Mouse (Mus musculus): ENCODE results near the gene Gm37240. TPM values are rescaled to one million over a fixed set of nuclear protein-coding genes. Genes with fewer than 3 reads are reported as not detected.

Gm37240 gene
- polyA plus RNA-seq, 1 experiment from 2014 or later, result 3.2 TPM

- Histone ChIP-seq H3K27me3 (ENCODE audit: control insufficient read depth, insufficient read depth, low read length) (no peaks in the 10 kb centered on the region), H3K4me2 (ENCODE audit: low read depth, low read length) (no peak overlapping the region), H3K9me3 (replicated peaks; ENCODE audit: control insufficient read depth, low read length) (no peaks in the 10 kb centered on the region), H3K9ac (replicated peaks; ENCODE audit: low read length) (no peak overlapping the region), H3K36me3 (replicated peaks; ENCODE audit: control insufficient read depth, insufficient read depth, low read depth, low read length) (no peaks in the 10 kb centered on the region), H3K4me1 (ENCODE audit: control insufficient read depth, insufficient read depth, low read length) (peaks cover 2% of the 10 kb centered on the region; the same call in 1 of the 2 replicates), H3K27ac (replicated peaks; ENCODE audit: low read depth, low read length) (no peak overlapping the region), H3K4me3 (ENCODE audit: low read depth, low read length) (no peak overlapping the region)
- ATAC-seq (replicated peaks; ENCODE audit: insufficient number of reproducible peaks, low FRiP score, low TSS enrichment, low read depth), result no peak
- WGBS, result 83% methylated on average over 6 of the region's 6 CpGs
- DNase-seq (ENCODE audit: low spot score), result no peak
These were observed 1421.4 kb downstream of the Gm37240 start for GRCm38 (mm10) chr3:84465822-84466500.

GRCm38 (mm10) chr3:84461687-84462086 is 1425.6 kb downstream of the Gm37240 start:
- Histone ChIP-seq H3K27me3 (ENCODE audit: control insufficient read depth, insufficient read depth, low read length) (no peaks in the 10 kb centered on the region), H3K4me2 (ENCODE audit: low read depth, low read length) (no peak overlapping the region), H3K36me3 (replicated peaks; ENCODE audit: control insufficient read depth, insufficient read depth, low read depth, low read length) (no peaks in the 10 kb centered on the region), H3K9me3 (replicated peaks; ENCODE audit: control insufficient read depth, low read length) (no peaks in the 10 kb centered on the region), H3K9ac (replicated peaks; ENCODE audit: low read length) (no peak overlapping the region), H3K4me3 (ENCODE audit: low read depth, low read length) (no peak overlapping the region), H3K4me1 (ENCODE audit: control insufficient read depth, insufficient read depth, low read length) (no peaks in the 10 kb centered on the region; the same call in 1 of the 2 replicates), H3K27ac (replicated peaks; ENCODE audit: low read depth, low read length) (no peak overlapping the region)
- no peak for DNase-seq (ENCODE audit: low spot score)
- 19% methylated on average over 4 of the region's 4 CpGs for WGBS
- peak; percentile 70 for ATAC-seq (replicated peaks; ENCODE audit: insufficient number of reproducible peaks, low FRiP score, low TSS enrichment, low read depth)

GRCm38 (mm10) chr3:84460952-84461351 is 1426.4 kb downstream of the Gm37240 start:
- Histone ChIP-seq H3K9ac (replicated peaks; ENCODE audit: low read length) (no peak overlapping the region), H3K27ac (replicated peaks; ENCODE audit: low read depth, low read length) (no peak overlapping the region)

GRCm38 (mm10) chr3:84460499-84460898 is 1426.8 kb downstream of the Gm37240 start:
- H3K27me3 ChIP-seq (ENCODE audit: control insufficient read depth, insufficient read depth, low read length), result no peaks in the 10 kb centered on the region
- no peaks in the 10 kb centered on the region for H3K36me3 ChIP-seq (replicated peaks; ENCODE audit: control insufficient read depth, insufficient read depth, low read depth, low read length)
- H3K4me3 ChIP-seq (ENCODE audit: low read depth, low read length), result no peak overlapping the region
- no peaks in the 10 kb centered on the region for H3K9me3 ChIP-seq (replicated peaks; ENCODE audit: control insufficient read depth, low read length)
- DNase-seq (ENCODE audit: low spot score) (no peak), ATAC-seq (replicated peaks; ENCODE audit: insufficient number of reproducible peaks, low FRiP score, low TSS enrichment, low read depth) (no peak)
- 16% methylated on average over 3 of the region's 3 CpGs for WGBS
- no peaks in the 10 kb centered on the region; the same call in 1 of the 2 replicates for H3K4me1 ChIP-seq (ENCODE audit: control insufficient read depth, insufficient read depth, low read length)
- H3K27ac ChIP-seq (replicated peaks; ENCODE audit: low read depth, low read length), result no peak overlapping the region
- no peak overlapping the region for H3K4me2 ChIP-seq (ENCODE audit: low read depth, low read length)
- H3K9ac ChIP-seq (replicated peaks; ENCODE audit: low read length), result no peak overlapping the region

More at GRCm38 (mm10) chr3:84460952-84461351, 1426.4 kb downstream of the Gm37240 start:
- H3K4me2 ChIP-seq (ENCODE audit: low read depth, low read length), result no peak overlapping the region
- H3K4me1 ChIP-seq (ENCODE audit: control insufficient read depth, insufficient read depth, low read length), result no peaks in the 10 kb centered on the region; the same call in 1 of the 2 replicates
- WGBS, result 16% methylated on average over 12 of the region's 12 CpGs
- no peaks in the 10 kb centered on the region for H3K9me3 ChIP-seq (replicated peaks; ENCODE audit: control insufficient read depth, low read length)
- 0 out of 2 replicates have a peak, but pooled peaks have one; percentile 26 for ATAC-seq (replicated peaks; ENCODE audit: insufficient number of reproducible peaks, low FRiP score, low TSS enrichment, low read depth)
- no peaks in the 10 kb centered on the region for H3K27me3 ChIP-seq (ENCODE audit: control insufficient read depth, insufficient read depth, low read length)
- H3K4me3 ChIP-seq (ENCODE audit: low read depth, low read length), result no peak overlapping the region
- DNase-seq (ENCODE audit: low spot score), result peak; percentile 44
- H3K36me3 ChIP-seq (replicated peaks; ENCODE audit: control insufficient read depth, insufficient read depth, low read depth, low read length), result no peaks in the 10 kb centered on the region

- Histone ChIP-seq H3K36me3 (replicated peaks; ENCODE audit: control insufficient read depth, insufficient read depth, low read depth, low read length) (no peaks in the 10 kb centered on the region), H3K27me3 (ENCODE audit: control insufficient read depth, insufficient read depth, low read length) (no peaks in the 10 kb centered on the region), H3K4me2 (ENCODE audit: low read depth, low read length) (no peak overlapping the region), H3K4me3 (ENCODE audit: low read depth, low read length) (no peak overlapping the region), H3K9ac (replicated peaks; ENCODE audit: low read length) (no peak overlapping the region), H3K27ac (replicated peaks; ENCODE audit: low read depth, low read length) (no peak overlapping the region), H3K9me3 (replicated peaks; ENCODE audit: control insufficient read depth, low read length) (no peaks in the 10 kb centered on the region), H3K4me1 (ENCODE audit: control insufficient read depth, insufficient read depth, low read length) (no peaks in the 10 kb centered on the region)
- ATAC-seq (replicated peaks; ENCODE audit: insufficient number of reproducible peaks, low FRiP score, low TSS enrichment, low read depth) (no peak), DNase-seq (ENCODE audit: low spot score) (no peak)
- 73% methylated on average over 12 of the region's 12 CpGs for WGBS
These were observed 1431.4 kb downstream of the Gm37240 start for GRCm38 (mm10) chr3:84455733-84456417.

- no peaks in the 10 kb centered on the region for H3K4me1 ChIP-seq (ENCODE audit: control insufficient read depth, insufficient read depth, low read length)
- ATAC-seq (replicated peaks; ENCODE audit: insufficient number of reproducible peaks, low FRiP score, low TSS enrichment, low read depth) (no peak), DNase-seq (ENCODE audit: low spot score) (no peak)
- H3K9me3 ChIP-seq (replicated peaks; ENCODE audit: control insufficient read depth, low read length), result no peaks in the 10 kb centered on the region
- H3K9ac ChIP-seq (replicated peaks; ENCODE audit: low read length), result no peak overlapping the region
- no peak overlapping the region for H3K4me3 ChIP-seq (ENCODE audit: low read depth, low read length)
- H3K4me2 ChIP-seq (ENCODE audit: low read depth, low read length), result no peak overlapping the region
- H3K27me3 ChIP-seq (ENCODE audit: control insufficient read depth, insufficient read depth, low read length), result no peaks in the 10 kb centered on the region
- no peaks in the 10 kb centered on the region for H3K36me3 ChIP-seq (replicated peaks; ENCODE audit: control insufficient read depth, insufficient read depth, low read depth, low read length)
- H3K27ac ChIP-seq (replicated peaks; ENCODE audit: low read depth, low read length), result no peak overlapping the region
- WGBS, result 56% methylated on average over 3 of the region's 3 CpGs
These were observed 1436.7 kb downstream of the Gm37240 start for GRCm38 (mm10) chr3:84450651-84451050.

GRCm38 (mm10) chr3:84449015-84449414 is 1438.3 kb downstream of the Gm37240 start:
- H3K9me3 ChIP-seq (replicated peaks; ENCODE audit: control insufficient read depth, low read length), result no peaks in the 10 kb centered on the region
- no peak overlapping the region for H3K4me2 ChIP-seq (ENCODE audit: low read depth, low read length)
- no peak overlapping the region for H3K9ac ChIP-seq (replicated peaks; ENCODE audit: low read length)
- no peak for ATAC-seq (replicated peaks; ENCODE audit: insufficient number of reproducible peaks, low FRiP score, low TSS enrichment, low read depth)
- no peaks in the 10 kb centered on the region for H3K4me1 ChIP-seq (ENCODE audit: control insufficient read depth, insufficient read depth, low read length)
- no peaks in the 10 kb centered on the region for H3K36me3 ChIP-seq (replicated peaks; ENCODE audit: control insufficient read depth, insufficient read depth, low read depth, low read length)
- no peak overlapping the region for H3K27ac ChIP-seq (replicated peaks; ENCODE audit: low read depth, low read length)
- no peak overlapping the region for H3K4me3 ChIP-seq (ENCODE audit: low read depth, low read length)
- DNase-seq (ENCODE audit: low spot score), result no peak
- H3K27me3 ChIP-seq (ENCODE audit: control insufficient read depth, insufficient read depth, low read length), result no peaks in the 10 kb centered on the region
- 81% methylated on average over 9 of the region's 9 CpGs for WGBS

- no peak overlapping the region for H3K27ac ChIP-seq (replicated peaks; ENCODE audit: low read depth, low read length)
- no peak overlapping the region for H3K9ac ChIP-seq (replicated peaks; ENCODE audit: low read length)
- H3K4me1 ChIP-seq (ENCODE audit: control insufficient read depth, insufficient read depth, low read length), result no peaks in the 10 kb centered on the region
- ATAC-seq (replicated peaks; ENCODE audit: insufficient number of reproducible peaks, low FRiP score, low TSS enrichment, low read depth) (no peak), DNase-seq (ENCODE audit: low spot score) (no peak)
- WGBS, result 74% methylated on average over 5 of the region's 5 CpGs
- no peaks in the 10 kb centered on the region for H3K36me3 ChIP-seq (replicated peaks; ENCODE audit: control insufficient read depth, insufficient read depth, low read depth, low read length)
- no peak overlapping the region for H3K4me2 ChIP-seq (ENCODE audit: low read depth, low read length)
- no peaks in the 10 kb centered on the region for H3K9me3 ChIP-seq (replicated peaks; ENCODE audit: control insufficient read depth, low read length)
- no peaks in the 10 kb centered on the region for H3K27me3 ChIP-seq (ENCODE audit: control insufficient read depth, insufficient read depth, low read length)
- H3K4me3 ChIP-seq (ENCODE audit: low read depth, low read length), result no peak overlapping the region
These were observed 1439.5 kb downstream of the Gm37240 start for GRCm38 (mm10) chr3:84447803-84448202.
